Mouse (Mus musculus) forebrain, embryonic 16.5 days (tissue): ENCODE measurements around the gene Gm44965. TPM values are rescaled to one million over a fixed set of nuclear protein-coding genes. Genes with fewer than 3 reads are reported as not detected.

ENCODE experiments used
- ATAC-seq: fragments of 200-750 bp; cut with Nextera tagmentation; 2 replicates; pipeline ENCODE4 v1.8.0; 2017; ENCODE audit warnings: mild to moderate bottlenecking, moderate library complexity
- H3K27ac ChIP-seq: fragments of 300-500 bp; sonication (generic); 2 replicates; pipeline ENCODE4 v1.5.1; 2014; ENCODE audit warnings: low read length, control low read depth
- H3K27me3 ChIP-seq: fragments of 300-500 bp; sonication (generic); replicated peaks from 2 replicates; pipeline ENCODE4 v1.6.1; 2014; ENCODE audit warnings: low read length; ENCODE audit not compliant: control insufficient read depth, insufficient read depth
- H3K36me3 ChIP-seq: fragments of 300-500 bp; sonication (generic); 2 replicates; pipeline ENCODE4 v1.6.1; 2014; ENCODE audit not compliant: control insufficient read depth, insufficient read depth
- H3K4me1 ChIP-seq: fragments of 300-500 bp; sonication (generic); replicated peaks from 2 replicates; pipeline ENCODE4 v1.6.1; 2014; ENCODE audit warnings: low read length; ENCODE audit not compliant: control insufficient read depth, insufficient read depth
- H3K4me2 ChIP-seq: fragments of 300-500 bp; sonication (generic); 2 replicates; pipeline ENCODE4 v1.6.1; 2014; ENCODE audit warnings: mild to moderate bottlenecking, low read length, control low read depth
- H3K4me3 ChIP-seq: fragments of 300-500 bp; sonication (generic); replicated peaks from 2 replicates; pipeline ENCODE4 v1.5.1; 2014; ENCODE audit warnings: mild to moderate bottlenecking, low read length, control low read depth
- H3K9ac ChIP-seq: fragments of 300-500 bp; sonication (generic); replicated peaks from 2 replicates; pipeline ENCODE4 v1.6.1; 2014; ENCODE audit warnings: low read depth, low read length, control low read depth
- H3K9me3 ChIP-seq: fragments of 300-500 bp; sonication (generic); 2 replicates; pipeline ENCODE4 v1.6.1; 2016; ENCODE audit warnings: low read length; ENCODE audit not compliant: control insufficient read depth
- WGBS: fragments of 180-500 bp; shearing (Covaris S2); extraction: QIAGEN DNeasy Blood & Tissue Kit; methylation state at CpG from one replicate; pipeline ENCODE4 v1.1.7; 2014; 5-methylcytosine and 5-hydroxymethylcytosine counted together
- polyA plus RNA-seq: library from polyadenylated mRNA; unstranded; fragments of >200 nt; fragmentation: Nextera tagmentation; extraction: Ambion mirVana; gene quantifications from 2 replicates; pipeline ENCODE4 v1.2.1, GENCODE M21; 2015

The Gm44965 gene
- polyA plus RNA-seq, 1 experiment from 2014 or later: not detected

GRCm38 (mm10) chr6:48573280-48573679, 20.5 kb upstream of the Gm44965 start:
- ATAC-seq: no peak

GRCm38 (mm10) chr6:48573981-48574380, 19.8 kb upstream of the Gm44965 start:
- no peak overlapping the region for H3K27ac ChIP-seq
- ATAC-seq: no peak
- 82% methylated on average over 3 of the region's 3 CpGs for WGBS
- no peak overlapping the region for H3K9ac ChIP-seq
- no peaks in the 10 kb centered on the region for H3K36me3 ChIP-seq
- H3K4me3 ChIP-seq: no peak overlapping the region
- no peak overlapping the region for H3K4me2 ChIP-seq
- no peaks in the 10 kb centered on the region for H3K9me3 ChIP-seq
- no peaks in the 10 kb centered on the region for H3K27me3 ChIP-seq
- H3K4me1 ChIP-seq: no peaks in the 10 kb centered on the region

More at GRCm38 (mm10) chr6:48573280-48573679, 20.5 kb upstream of the Gm44965 start:
- Histone ChIP-seq H3K4me3 (no peak overlapping the region), H3K36me3 (no peaks in the 10 kb centered on the region), H3K27me3 (no peaks in the 10 kb centered on the region), H3K4me2 (no peak overlapping the region), H3K9ac (no peak overlapping the region), H3K4me1 (no peaks in the 10 kb centered on the region), H3K9me3 (no peaks in the 10 kb centered on the region), H3K27ac (no peak overlapping the region)
- WGBS: 82% methylated on average over 10 of the region's 10 CpGs

GRCm38 (mm10) chr6:48578736-48579135, 15.0 kb upstream of the Gm44965 start:
- Histone ChIP-seq H3K4me1 (no peaks in the 10 kb centered on the region), H3K4me2 (no peak overlapping the region), H3K36me3 (no peaks in the 10 kb centered on the region), H3K9ac (no peak overlapping the region), H3K4me3 (no peak overlapping the region), H3K27me3 (no peaks in the 10 kb centered on the region), H3K9me3 (no peaks in the 10 kb centered on the region), H3K27ac (no peak overlapping the region)
- 77% methylated on average over 5 of the region's 5 CpGs for WGBS
- no peak for ATAC-seq

- no peak overlapping the region for H3K4me3 ChIP-seq
- no peaks in the 10 kb centered on the region for H3K4me1 ChIP-seq
- H3K36me3 ChIP-seq: no peaks in the 10 kb centered on the region
- no peaks in the 10 kb centered on the region for H3K9me3 ChIP-seq
- no peak overlapping the region for H3K27ac ChIP-seq
- 42% methylated on average over 5 of the region's 5 CpGs for WGBS
- H3K4me2 ChIP-seq: no peak overlapping the region
- ATAC-seq: no peak
- H3K27me3 ChIP-seq: no peaks in the 10 kb centered on the region
- no peak overlapping the region for H3K9ac ChIP-seq
Observed at GRCm38 (mm10) chr6:48579215-48579648, 14.5 kb upstream of the Gm44965 start.

GRCm38 (mm10) chr6:48581257-48581656, 12.5 kb upstream of the Gm44965 start:
- no peaks in the 10 kb centered on the region for H3K27me3 ChIP-seq
- WGBS: 41% methylated on average over 3 of the region's 3 CpGs
- ATAC-seq: no peak
- no peak overlapping the region for H3K9ac ChIP-seq
- H3K9me3 ChIP-seq: no peaks in the 10 kb centered on the region
- no peak overlapping the region for H3K4me2 ChIP-seq
- H3K27ac ChIP-seq: no peak overlapping the region
- H3K36me3 ChIP-seq: no peaks in the 10 kb centered on the region
- no peaks in the 10 kb centered on the region for H3K4me1 ChIP-seq
- no peak overlapping the region for H3K4me3 ChIP-seq

- Histone ChIP-seq H3K4me2 (no peak overlapping the region), H3K9ac (no peak overlapping the region), H3K27me3 (no peaks in the 10 kb centered on the region), H3K9me3 (no peaks in the 10 kb centered on the region), H3K27ac (no peak overlapping the region), H3K4me1 (no peaks in the 10 kb centered on the region), H3K4me3 (no peak overlapping the region), H3K36me3 (no peaks in the 10 kb centered on the region)
- 66% methylated on average over 3 of the region's 3 CpGs for WGBS
- peak; percentile 43; the same call in 1 of the 2 replicates for ATAC-seq
Observed at GRCm38 (mm10) chr6:48582037-48582436, 11.7 kb upstream of the Gm44965 start.

GRCm38 (mm10) chr6:48589194-48589750, 4.5 kb upstream of the Gm44965 start, which contains the start of gene Gm45021:
TSS of gene Gm45021 (plus strand) at chr6:48589610.
- ATAC-seq: no peak
- no peak within 1 kb of the TSS for H3K4me3 ChIP-seq
- WGBS: 76% methylated on average over 6 of the region's 6 CpGs
- H3K4me1 ChIP-seq: peaks cover 5% of the 10 kb centered on the region
- H3K9ac ChIP-seq: no peak within 1 kb of the TSS
- H3K4me2 ChIP-seq: no peak within 1 kb of the TSS
- H3K36me3 ChIP-seq: no peaks in the 10 kb centered on the region
- H3K9me3 ChIP-seq: no peaks in the 10 kb centered on the region
- no peak within 1 kb of the TSS for H3K27ac ChIP-seq
- no peaks in the 10 kb centered on the region for H3K27me3 ChIP-seq

GRCm38 (mm10) chr6:48591221-48591845, 2.4 kb upstream of the Gm44965 start:
- 88% methylated on average over 3 of the region's 3 CpGs for WGBS
- H3K27ac ChIP-seq: no peak overlapping the region
- H3K4me2 ChIP-seq: no peak overlapping the region
- H3K9ac ChIP-seq: no peak overlapping the region
- ATAC-seq: no peak
- H3K9me3 ChIP-seq: peaks cover 2% of the 10 kb centered on the region; the same call in 1 of the 2 replicates
- H3K4me3 ChIP-seq: no peak overlapping the region
- H3K36me3 ChIP-seq: peaks cover 4% of the 10 kb centered on the region
- H3K27me3 ChIP-seq: no peaks in the 10 kb centered on the region
- peaks cover 16% of the 10 kb centered on the region for H3K4me1 ChIP-seq

GRCm38 (mm10) chr6:48591871-48592270, 1.9 kb upstream of the Gm44965 start:
- H3K27me3 ChIP-seq: no peaks in the 10 kb centered on the region
- WGBS: 92% methylated on average over 6 of the region's 6 CpGs
- no peak overlapping the region for H3K4me2 ChIP-seq

More at GRCm38 (mm10) chr6:48591871-48592270, 1.9 kb upstream of the Gm44965 start:
- no peak overlapping the region for H3K4me3 ChIP-seq
- ATAC-seq: no peak
- no peak overlapping the region for H3K27ac ChIP-seq
- peaks cover 9% of the 10 kb centered on the region for H3K36me3 ChIP-seq
- H3K9ac ChIP-seq: no peak overlapping the region
- H3K4me1 ChIP-seq: peaks cover 16% of the 10 kb centered on the region
- peaks cover 7% of the 10 kb centered on the region for H3K9me3 ChIP-seq
